Mouse (Mus musculus) central nervous system, embryonic 18 days (tissue): ENCODE data around the gene Akain1. TPM values are rescaled to one million over a fixed set of nuclear protein-coding genes. Genes with fewer than 3 reads are reported as not detected.

Experiments used
- polyA plus RNA-seq: library from polyadenylated mRNA; depleted of rRNA; stranded (reverse); fragments of >200 nt; gene quantifications from 2 replicates; pipeline ENCODE4 v1.2.3, GENCODE M21; 2012; rRNA removed

Akain1 gene
- 0.41 and 0.51 TPM in 2 replicates for polyA plus RNA-seq

DNA sequence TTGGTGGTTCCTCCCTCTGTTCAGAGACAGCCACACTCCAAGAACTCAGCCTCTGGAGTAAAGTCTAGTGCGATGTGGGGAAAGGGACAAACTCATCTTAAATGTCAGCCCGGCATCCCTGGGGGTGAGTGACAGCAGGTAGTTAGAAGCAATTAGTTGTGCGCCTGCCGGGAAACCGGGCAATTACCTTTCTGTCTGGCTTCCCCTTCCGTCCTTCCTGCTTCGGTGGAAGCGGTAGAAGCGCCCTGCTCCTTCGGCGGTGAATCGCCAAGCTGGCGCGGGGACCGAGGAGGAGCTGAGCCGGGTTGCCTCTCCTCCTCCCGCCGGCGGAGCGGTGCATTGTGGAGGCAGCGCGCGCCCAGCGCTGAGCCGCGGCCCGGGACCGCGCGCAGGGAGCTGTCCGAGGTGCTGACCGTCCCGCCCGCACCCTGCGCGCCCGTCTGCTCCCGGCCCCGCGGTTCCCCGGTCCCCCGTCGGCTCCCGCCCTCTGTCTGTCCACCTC lies at the start of gene Akain1:
Akain1 (plus strand) TSS at position 337 of the 502 bp plus-strand sequence.

Other genes with a start within 250 kb of the Akain1 start
- 18.4 and 19.3 TPM in 2 replicates for gene Zbtb14, start 56.3 kb upstream of the Akain1 start, polyA plus RNA-seq